In genomic region chr2:53026056-53026769, GRCm38 (mm10) we compare ENCODE assay signal across 12 mouse cellular contexts.
DNase-seq lines count a peak whose midpoint lies in the region; ATAC-seq and TF ChIP-seq lines count a peak whose summit lies in the region.
"Had no signal": no experiment of that assay in that cellular context is flagged by ENCODE, and none has a peak within 500 bp of the region (broad histone marks: within the 10 kb centered on the region; RNA-seq: fewer than 3 reads in every experiment).

No protein-coding gene starts in this region.

- no peak overlapping the region for H3K9ac ChIP-seq in forebrain, embryonic 15.5 days (replicated peaks)
- H3K9ac ChIP-seq in forebrain, embryonic 16.5 days (replicated peaks; ENCODE audit: low read depth, low read length) = no peak overlapping the region
- H3K9ac ChIP-seq in liver, adult 2 months (ENCODE audit: low read depth, low read length) = no peak overlapping the region
- H3K9ac ChIP-seq in liver, embryonic 12.5 days = no peak overlapping the region
- H3K9ac ChIP-seq in stomach, embryonic 14.5 days (replicated peaks; ENCODE audit: low read depth, low read length) = no peak overlapping the region
- no peak overlapping the region for H3K9ac ChIP-seq in hindbrain, embryonic 13.5 days
- H3K9ac ChIP-seq: forebrain, embryonic 13.5 days; hindbrain, embryonic 14.5 days; liver, postnatal 0 days had no signal

- H3K27ac ChIP-seq in forebrain, embryonic 15.5 days (replicated peaks) = peak overlapping the region; percentile 27; the same call in 1 of the 2 replicates
- H3K27ac ChIP-seq in forebrain, embryonic 16.5 days (ENCODE audit: low read length) = no peak overlapping the region
- no peak overlapping the region for H3K27ac ChIP-seq in liver, adult 2 months (replicated peaks; ENCODE audit: insufficient read depth, low read depth, low read length)
- H3K27ac ChIP-seq in liver, embryonic 12.5 days = no peak overlapping the region
- H3K27ac ChIP-seq in stomach, embryonic 14.5 days (ENCODE audit: low read length) = no peak overlapping the region
- H3K27ac ChIP-seq in hindbrain, embryonic 13.5 days = no peak overlapping the region
- H3K27ac ChIP-seq: forebrain, embryonic 13.5 days; hindbrain, embryonic 14.5 days had no signal

- intact Hi-C loops in heart, postnatal 14 days (cut with DNase I) = loop anchor here (5.0 kb wide), 1 partner anchor 46 kb away; no protein-coding TSS in a partner anchor

- no peaks in the 10 kb centered on the region for H3K27me3 ChIP-seq in forebrain, embryonic 15.5 days
- no peaks in the 10 kb centered on the region for H3K27me3 ChIP-seq in forebrain, embryonic 16.5 days (replicated peaks; ENCODE audit: control insufficient read depth, insufficient read depth, low read length)
- no peaks in the 10 kb centered on the region for H3K27me3 ChIP-seq in liver, adult 2 months (ENCODE audit: control insufficient read depth, insufficient read depth, low read length)
- H3K27me3 ChIP-seq in liver, embryonic 12.5 days (replicated peaks) = no peaks in the 10 kb centered on the region
- no peaks in the 10 kb centered on the region for H3K27me3 ChIP-seq in stomach, embryonic 14.5 days (ENCODE audit: control insufficient read depth, insufficient read depth, low read length)
- H3K27me3 ChIP-seq in hindbrain, embryonic 13.5 days = no peaks in the 10 kb centered on the region
- H3K27me3 ChIP-seq: forebrain, embryonic 13.5 days; Patski had no signal

- no peaks in the 10 kb centered on the region; the same call in 1 of the 2 replicates for H3K79me2 ChIP-seq in liver, adult 2 months (ENCODE audit: control insufficient read depth, insufficient read depth, low read length)

- H3K36me3 ChIP-seq in forebrain, embryonic 15.5 days = no peaks in the 10 kb centered on the region
- no peaks in the 10 kb centered on the region for H3K36me3 ChIP-seq in forebrain, embryonic 16.5 days (ENCODE audit: control insufficient read depth, insufficient read depth)
- H3K36me3 ChIP-seq in liver, adult 2 months (ENCODE audit: control insufficient read depth, insufficient read depth, low read length) = no peaks in the 10 kb centered on the region
- H3K36me3 ChIP-seq in liver, embryonic 12.5 days = no peaks in the 10 kb centered on the region
- no peaks in the 10 kb centered on the region for H3K36me3 ChIP-seq in stomach, embryonic 14.5 days (ENCODE audit: control insufficient read depth, insufficient read depth, low read length)
- no peaks in the 10 kb centered on the region for H3K36me3 ChIP-seq in hindbrain, embryonic 13.5 days

- 88% methylated on average over 5 of the region's 5 CpGs for whole genome bisulfite sequencing in forebrain, embryonic 15.5 days
- 80% methylated on average over 5 of the region's 5 CpGs for WGBS in forebrain, embryonic 16.5 days
- 73% methylated on average over 5 of the region's 5 CpGs for WGBS in liver, adult 2 months
- 65% methylated on average over 5 of the region's 5 CpGs for WGBS in liver, embryonic 12.5 days (ENCODE audit: insufficient replicate concordance)
- WGBS in stomach, embryonic 14.5 days = 57% methylated on average over 5 of the region's 5 CpGs
- 91% methylated on average over 5 of the region's 5 CpGs for WGBS in hindbrain, embryonic 13.5 days

- H3K4me2 ChIP-seq in forebrain, embryonic 15.5 days (replicated peaks) = no peak overlapping the region
- H3K4me2 ChIP-seq in forebrain, embryonic 16.5 days (ENCODE audit: low read length) = no peak overlapping the region
- no peak overlapping the region for H3K4me2 ChIP-seq in liver, embryonic 12.5 days
- H3K4me2 ChIP-seq in stomach, embryonic 14.5 days (replicated peaks; ENCODE audit: low read depth, low read length) = no peak overlapping the region
- no peak overlapping the region for H3K4me2 ChIP-seq in hindbrain, embryonic 13.5 days
- H3K4me2 ChIP-seq: forebrain, embryonic 13.5 days; hindbrain, embryonic 14.5 days had no signal

- TF ChIP-seq POLR2A in liver, adult 2 months (IDR thresholded peaks at IDR 0.05; ENCODE audit: extremely low read depth, insufficient read depth, low read length) = no peak

- H3K4me1 ChIP-seq in forebrain, embryonic 15.5 days = peaks cover 14% of the 10 kb centered on the region
- peaks cover 8% of the 10 kb centered on the region for H3K4me1 ChIP-seq in forebrain, embryonic 16.5 days (replicated peaks; ENCODE audit: control insufficient read depth, insufficient read depth, low read length)
- H3K4me1 ChIP-seq in liver, adult 2 months (ENCODE audit: control insufficient read depth, insufficient read depth, low read length) = peaks cover 2% of the 10 kb centered on the region; the same call in 1 of the 2 replicates
- H3K4me1 ChIP-seq in liver, embryonic 12.5 days = peaks cover 7% of the 10 kb centered on the region; the same call in 1 of the 2 replicates
- peaks cover 4% of the 10 kb centered on the region; the same call in 1 of the 2 replicates for H3K4me1 ChIP-seq in stomach, embryonic 14.5 days (ENCODE audit: control insufficient read depth, insufficient read depth, low read length)
- H3K4me1 ChIP-seq in hindbrain, embryonic 13.5 days (replicated peaks) = peaks cover 11% of the 10 kb centered on the region

- no peak for TF ChIP-seq CTCF in liver, adult 2 months (IDR thresholded peaks at IDR 0.05; ENCODE audit: low read depth, low read length)

- ATAC-seq in forebrain, embryonic 15.5 days (replicated peaks) = no peak
- ATAC-seq in forebrain, embryonic 16.5 days = no peak
- ATAC-seq in liver, embryonic 12.5 days = no peak
- ATAC-seq in stomach, embryonic 14.5 days (ENCODE audit: insufficient number of reproducible peaks, insufficient read depth, low FRiP score, low read depth) = peak; percentile 60; the same call in 1 of the 2 replicates
- ATAC-seq in hindbrain, embryonic 13.5 days (ENCODE audit: low FRiP score) = no peak
- ATAC-seq: forebrain, embryonic 13.5 days; liver, postnatal 0 days; Patski had no signal

- H3K9me3 ChIP-seq in forebrain, embryonic 15.5 days = no peaks in the 10 kb centered on the region
- no peaks in the 10 kb centered on the region for H3K9me3 ChIP-seq in forebrain, embryonic 16.5 days (ENCODE audit: control insufficient read depth, low read length)
- no peaks in the 10 kb centered on the region for H3K9me3 ChIP-seq in liver, embryonic 12.5 days (replicated peaks)
- no peaks in the 10 kb centered on the region for H3K9me3 ChIP-seq in stomach, embryonic 14.5 days (ENCODE audit: control insufficient read depth, low read depth, low read length)
- no peaks in the 10 kb centered on the region for H3K9me3 ChIP-seq in hindbrain, embryonic 13.5 days
- H3K9me3 ChIP-seq: forebrain, embryonic 13.5 days had no signal

- DNase-seq in liver, adult 2 months (ENCODE audit: extremely low read depth, low read depth, low spot score) = peak; percentile 20
- peak; percentile 36 to 45 for DNase-seq in heart, postnatal 14 days
- DNase-seq in thymus, postnatal 25 days = no peak
- DNase-seq: liver, postnatal 0 days had no signal

- H3K4me3 ChIP-seq in forebrain, embryonic 15.5 days = no peak overlapping the region
- H3K4me3 ChIP-seq in forebrain, embryonic 16.5 days (replicated peaks; ENCODE audit: low read length) = no peak overlapping the region
- H3K4me3 ChIP-seq in liver, adult 2 months (ENCODE audit: insufficient read depth, low read depth, low read length) = no peak overlapping the region
- no peak overlapping the region for H3K4me3 ChIP-seq in liver, embryonic 12.5 days
- no peak overlapping the region for H3K4me3 ChIP-seq in stomach, embryonic 14.5 days (ENCODE audit: low read depth, low read length)
- no peak overlapping the region for H3K4me3 ChIP-seq in hindbrain, embryonic 13.5 days
- H3K4me3 ChIP-seq: forebrain, embryonic 13.5 days had no signal
